Mouse (Mus musculus) B cell, adult (primary cell): Measurements from ENCODE around the gene Prb1. TPM values are rescaled to one million over a fixed set of nuclear protein-coding genes. Genes with fewer than 3 reads are reported as not detected.

Source experiments
- total RNA-seq: library from RNA; stranded (reverse); gene quantifications from 4 replicates; pipeline ENCODE4 v1.2.4, GENCODE M21; 2023; ENCODE audit not compliant: inconsistent age

Prb1 gene
- total RNA-seq, result not detected in 4 replicates

GRCm38 (mm10) chr6:132210421-132210820 is at the start of gene Prb1:
TSS of gene Prb1 (minus strand) at chr6:132210521.

Other genes starting within 250 kb of the Prb1 start
- gene Prpmp5, start 104.2 kb upstream of the Prb1 start, total RNA-seq, result not detected in 4 replicates
- gene Gm8882, start 153.6 kb upstream of the Prb1 start, total RNA-seq, result not detected in 4 replicates